Mouse (Mus musculus): ENCODE measurements around the gene 1810049J17Rik. TPM values are rescaled to one million over a fixed set of nuclear protein-coding genes. Genes with fewer than 3 reads are reported as not detected.

1810049J17Rik gene
- total RNA-seq, 2 experiments from 2014 or later: not detected

Other genes starting within 250 kb of the 1810049J17Rik start
- 111 and 115 TPM in 2 replicates for gene Zfr, start 204.1 kb downstream of the 1810049J17Rik start, total RNA-seq (2015)
- gene Zfr, start 204.1 kb downstream of the 1810049J17Rik start, total RNA-seq (2017): 47.1 and 49.6 TPM in 2 replicates
- 16.1 and 17.4 TPM in 2 replicates for gene Mtmr12, start 116.9 kb downstream of the 1810049J17Rik start, total RNA-seq (2015)
- 20.6 and 23.3 TPM in 2 replicates for gene Mtmr12, start 116.9 kb downstream of the 1810049J17Rik start, total RNA-seq (2017)
- 114 and 122 TPM in 2 replicates for gene Golph3, start 449 bp downstream of the 1810049J17Rik start, total RNA-seq (2015)
- 91.6 and 103 TPM in 2 replicates for gene Golph3, start 449 bp downstream of the 1810049J17Rik start, total RNA-seq (2017)